Mouse (Mus musculus) heart, embryonic 11.5 days (tissue): ENCODE measurements around the gene Tsacc. TPM values are rescaled to one million over a fixed set of nuclear protein-coding genes. Genes with fewer than 3 reads are reported as not detected.

Experiments used
- ATAC-seq: fragments of 200-750 bp; cut with Nextera tagmentation; replicated peaks from 2 replicates; pipeline ENCODE4 v1.8.0; 2017; ENCODE audit warnings: moderate library complexity; ENCODE audit not compliant: insufficient number of reproducible peaks, low FRiP score, low TSS enrichment
- H3K27ac ChIP-seq: fragments of 300-500 bp; sonication (generic); 2 replicates; pipeline ENCODE4 v1.5.1; 2014; ENCODE audit warnings: mild to moderate bottlenecking, low read depth, low read length
- H3K27me3 ChIP-seq: fragments of 300-500 bp; sonication (generic); 2 replicates; pipeline ENCODE4 v1.6.1; 2014; ENCODE audit warnings: mild to moderate bottlenecking, low read length, mixed read lengths; ENCODE audit not compliant: control insufficient read depth, insufficient read depth
- H3K36me3 ChIP-seq: fragments of 300-500 bp; sonication (generic); 2 replicates; pipeline ENCODE4 v1.6.1; 2014; ENCODE audit warnings: mild to moderate bottlenecking, low read length, moderate library complexity, mixed read lengths; ENCODE audit not compliant: control insufficient read depth, insufficient read depth
- H3K4me1 ChIP-seq: fragments of 300-500 bp; sonication (generic); 2 replicates; pipeline ENCODE4 v1.6.1; 2014; ENCODE audit warnings: low read length; ENCODE audit not compliant: control insufficient read depth, insufficient read depth
- H3K4me2 ChIP-seq: fragments of 300-500 bp; sonication (generic); 2 replicates; pipeline ENCODE4 v1.6.1; 2014; ENCODE audit warnings: mild to moderate bottlenecking, moderate library complexity
- H3K4me3 ChIP-seq: fragments of 300-500 bp; sonication (generic); 2 replicates; pipeline ENCODE4 v1.5.1; 2014; ENCODE audit warnings: low read depth, low read length
- H3K9ac ChIP-seq: fragments of 300-500 bp; sonication (generic); 2 replicates; pipeline ENCODE4 v1.6.1; 2014; ENCODE audit warnings: mild to moderate bottlenecking, low read depth, low read length, moderate library complexity
- H3K9me3 ChIP-seq: fragments of 300-500 bp; sonication (generic); replicated peaks from 2 replicates; pipeline ENCODE4 v1.6.1; 2016; ENCODE audit warnings: low read length; ENCODE audit not compliant: control insufficient read depth
- WGBS: fragments of 180-500 bp; shearing (Covaris S2); extraction: QIAGEN DNeasy Blood & Tissue Kit; methylation state at CpG from one replicate; pipeline ENCODE4 v1.1.7; 2014; ENCODE audit not compliant: insufficient replicate concordance; 5-methylcytosine and 5-hydroxymethylcytosine counted together
- polyA plus RNA-seq: library from polyadenylated mRNA; unstranded; fragments of >200 nt; fragmentation: Nextera tagmentation; extraction: Ambion mirVana; gene quantifications from 2 replicates; pipeline ENCODE4 v1.2.1, GENCODE M21; 2014

Gene Tsacc
- polyA plus RNA-seq, 1 experiment from 2014 or later = 12.8 TPM

GRCm38 (mm10) chr3:88239446-88239845 is 57.4 kb downstream of the Tsacc start:
- Histone ChIP-seq H3K4me3 (no peak overlapping the region), H3K9me3 (no peaks in the 10 kb centered on the region), H3K4me1 (0 out of 2 replicates have a peak, but pooled peaks cover 5% of the 10 kb centered on the region), H3K27ac (no peak overlapping the region), H3K27me3 (peaks cover 94% of the 10 kb centered on the region), H3K9ac (no peak overlapping the region), H3K4me2 (no peak overlapping the region), H3K36me3 (no peaks in the 10 kb centered on the region)
- 52% methylated on average over 4 of the region's 4 CpGs for WGBS
- ATAC-seq = no peak

- H3K4me3 ChIP-seq = no peak overlapping the region
- no peak overlapping the region for H3K9ac ChIP-seq
- H3K36me3 ChIP-seq = no peaks in the 10 kb centered on the region
- ATAC-seq = no peak
- H3K4me1 ChIP-seq = 0 out of 2 replicates have a peak, but pooled peaks cover 5% of the 10 kb centered on the region
- WGBS = 39% methylated on average over 7 of the region's 8 CpGs
- no peaks in the 10 kb centered on the region for H3K9me3 ChIP-seq
- no peak overlapping the region for H3K27ac ChIP-seq
- peaks cover 90% of the 10 kb centered on the region for H3K27me3 ChIP-seq
- H3K4me2 ChIP-seq = no peak overlapping the region
Measured at GRCm38 (mm10) chr3:88238866-88239391, 57.9 kb downstream of the Tsacc start.

- 0 out of 2 replicates have a peak, but pooled peaks cover 5% of the 10 kb centered on the region for H3K4me1 ChIP-seq
- H3K9ac ChIP-seq = no peak overlapping the region
- H3K27ac ChIP-seq = no peak overlapping the region
- no peak overlapping the region for H3K4me2 ChIP-seq
- peaks cover 88% of the 10 kb centered on the region for H3K27me3 ChIP-seq
- no peaks in the 10 kb centered on the region for H3K9me3 ChIP-seq
- ATAC-seq = no peak
- no peak overlapping the region for H3K4me3 ChIP-seq
- WGBS = 8% methylated on average over 10 of the region's 10 CpGs
- H3K36me3 ChIP-seq = no peaks in the 10 kb centered on the region
Measured at GRCm38 (mm10) chr3:88237556-88238194, 59.1 kb downstream of the Tsacc start.

GRCm38 (mm10) chr3:88237161-88237555 is 59.6 kb downstream of the Tsacc start:
- Histone ChIP-seq H3K27ac (no peak overlapping the region), H3K4me3 (no peak overlapping the region), H3K36me3 (no peaks in the 10 kb centered on the region), H3K4me1 (0 out of 2 replicates have a peak, but pooled peaks cover 5% of the 10 kb centered on the region), H3K9ac (no peak overlapping the region), H3K9me3 (no peaks in the 10 kb centered on the region), H3K4me2 (no peak overlapping the region), H3K27me3 (peaks cover 87% of the 10 kb centered on the region)
- 15% methylated on average over 6 of the region's 6 CpGs for WGBS
- ATAC-seq = no peak

- ATAC-seq = no peak
- Histone ChIP-seq H3K27me3 (peaks cover 81% of the 10 kb centered on the region), H3K4me1 (no peaks in the 10 kb centered on the region), H3K9ac (no peak overlapping the region), H3K4me3 (no peak overlapping the region), H3K36me3 (no peaks in the 10 kb centered on the region), H3K27ac (no peak overlapping the region), H3K9me3 (no peaks in the 10 kb centered on the region), H3K4me2 (no peak overlapping the region)
- WGBS = 53% methylated on average over 2 of the region's 2 CpGs
Measured at GRCm38 (mm10) chr3:88235616-88236015, 61.2 kb downstream of the Tsacc start.

GRCm38 (mm10) chr3:88235216-88235615 is 61.6 kb downstream of the Tsacc start:
- H3K27ac ChIP-seq = no peak overlapping the region
- no peak overlapping the region for H3K4me2 ChIP-seq
- ATAC-seq = no peak
- no peak overlapping the region for H3K4me3 ChIP-seq
- H3K4me1 ChIP-seq = no peaks in the 10 kb centered on the region
- no peaks in the 10 kb centered on the region for H3K9me3 ChIP-seq
- no peaks in the 10 kb centered on the region for H3K36me3 ChIP-seq
- peaks cover 81% of the 10 kb centered on the region for H3K27me3 ChIP-seq
- 11% methylated on average over 3 of the region's 3 CpGs for WGBS
- H3K9ac ChIP-seq = no peak overlapping the region

- Histone ChIP-seq H3K9me3 (no peaks in the 10 kb centered on the region), H3K4me3 (no peak overlapping the region), H3K4me2 (no peak overlapping the region), H3K4me1 (no peaks in the 10 kb centered on the region), H3K27ac (no peak overlapping the region), H3K36me3 (no peaks in the 10 kb centered on the region), H3K9ac (no peak overlapping the region), H3K27me3 (peaks cover 78% of the 10 kb centered on the region)
- 65% methylated on average over 8 of the region's 8 CpGs for WGBS
- ATAC-seq = no peak
Measured at GRCm38 (mm10) chr3:88234041-88234440, 62.8 kb downstream of the Tsacc start.

GRCm38 (mm10) chr3:88232851-88233649 is 63.7 kb downstream of the Tsacc start:
- Histone ChIP-seq H3K4me3 (no peak overlapping the region), H3K9ac (no peak overlapping the region), H3K4me2 (no peak overlapping the region), H3K36me3 (no peaks in the 10 kb centered on the region), H3K4me1 (no peaks in the 10 kb centered on the region), H3K9me3 (no peaks in the 10 kb centered on the region), H3K27ac (no peak overlapping the region), H3K27me3 (peaks cover 75% of the 10 kb centered on the region)
- WGBS = 28% methylated on average over 7 of the region's 7 CpGs
- ATAC-seq = no peak
